Mouse (Mus musculus): ENCODE results near the gene Rbbp5. TPM values are rescaled to one million over a fixed set of nuclear protein-coding genes. Genes with fewer than 3 reads are reported as not detected.

Rbbp5 gene
- total RNA-seq, 2 experiments from 2014 or later, result 16.9 to 20.3 TPM

DNA sequence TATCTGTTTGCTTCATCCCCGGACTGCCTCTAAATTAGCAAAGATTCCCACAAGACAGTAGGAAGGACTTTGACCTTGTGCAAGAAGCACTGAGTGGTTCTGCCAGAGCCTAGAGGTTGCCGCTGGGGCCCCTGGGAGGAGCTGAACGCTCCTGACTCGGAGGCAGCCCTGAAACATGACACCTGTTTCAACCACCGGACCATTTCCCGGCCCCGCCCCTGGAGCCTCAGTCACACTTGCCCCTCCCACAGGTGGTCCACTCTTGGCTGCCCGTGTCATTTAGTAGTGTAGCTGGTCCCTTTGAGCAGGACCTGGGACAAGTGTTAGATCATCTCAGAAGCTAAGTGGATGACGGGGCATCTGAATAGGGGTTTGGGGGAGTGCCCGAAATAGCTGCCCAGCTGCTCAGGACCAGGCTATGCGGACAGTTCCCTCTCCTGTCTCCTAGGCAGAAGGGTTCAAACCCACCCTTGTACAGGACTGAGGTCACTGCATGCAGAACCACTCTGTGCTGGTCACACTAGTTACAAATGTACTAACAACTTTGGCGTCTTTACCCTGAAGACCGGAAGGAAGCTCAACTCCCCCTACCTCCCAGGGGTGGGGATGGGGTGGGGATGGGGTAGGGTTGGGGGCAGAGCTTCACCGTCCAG is 64.1 kb downstream of the Rbbp5 start:
- no peak for DNase-seq (ENCODE audit: low spot score)

DNA sequence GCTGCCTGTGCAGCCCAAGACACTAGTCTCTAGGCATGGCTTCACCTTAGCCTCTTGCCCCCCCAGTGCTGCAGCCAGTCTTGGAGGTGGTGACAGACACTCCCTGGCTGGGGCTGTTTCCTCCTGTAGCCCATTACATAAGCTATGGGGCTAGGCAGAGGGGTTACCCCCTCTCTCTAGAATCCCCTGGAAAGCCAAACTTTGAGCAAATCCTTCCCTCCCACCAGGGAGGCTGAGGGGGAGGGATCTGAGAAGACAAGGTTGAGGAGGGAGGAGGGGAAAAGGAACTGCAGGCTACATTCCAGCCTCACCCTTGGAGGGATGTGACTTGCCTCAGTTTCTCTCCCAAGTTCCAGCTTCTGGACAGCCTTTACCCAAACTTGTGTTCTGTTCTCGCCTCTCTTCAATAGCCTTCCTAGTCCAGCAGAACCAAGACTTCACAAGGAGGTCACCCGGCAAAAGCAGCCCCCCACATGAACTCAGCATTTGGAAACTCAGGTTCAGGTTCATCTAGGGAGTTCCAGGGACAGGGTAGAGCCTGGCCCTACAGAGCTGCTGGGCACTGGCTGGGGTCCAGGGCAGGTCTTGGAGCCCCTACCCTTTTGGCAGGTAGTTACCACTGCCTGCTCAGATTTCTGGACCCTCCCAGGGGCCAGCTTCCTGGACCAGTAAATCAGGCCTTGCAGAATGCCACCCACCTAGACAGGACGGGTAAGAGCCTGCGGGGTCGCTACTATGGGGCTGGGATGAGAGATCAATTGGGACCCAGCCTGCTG is 64.8 kb downstream of the Rbbp5 start:
- DNase-seq (ENCODE audit: low spot score), result no peak

DNA sequence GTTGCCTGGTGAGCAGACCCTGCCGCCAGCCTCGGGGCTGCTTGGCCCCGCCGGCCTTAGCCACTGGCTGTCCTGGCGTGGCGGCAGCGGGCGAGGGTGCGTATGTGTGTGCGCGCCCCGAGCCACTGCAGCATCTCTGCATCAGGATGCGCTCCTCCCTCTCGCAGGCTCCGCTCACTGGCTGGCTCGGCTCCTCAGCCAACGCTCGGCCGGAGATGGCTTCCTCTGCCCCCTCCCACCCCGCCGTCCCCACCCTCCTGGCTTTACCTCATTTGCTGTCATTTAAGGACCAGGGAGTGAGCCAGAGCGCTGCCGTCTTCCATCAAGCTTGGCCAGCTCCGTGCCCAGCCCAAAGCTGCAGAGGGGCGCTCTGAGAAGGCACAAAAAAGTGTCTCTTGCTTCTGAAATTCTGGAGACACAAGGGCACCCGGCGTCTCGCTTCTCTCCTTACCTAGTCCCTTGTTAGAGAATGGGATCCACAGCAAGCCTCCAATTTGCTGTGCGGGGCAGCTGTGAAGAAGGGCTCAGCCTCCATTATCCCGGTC is 65.7 kb downstream of the Rbbp5 start, which contains the start of gene Cntn2:
Cntn2 (minus strand) TSS at position 495 of the 545 bp plus-strand sequence.
- DNase-seq (ENCODE audit: low spot score), result no peak

DNA sequence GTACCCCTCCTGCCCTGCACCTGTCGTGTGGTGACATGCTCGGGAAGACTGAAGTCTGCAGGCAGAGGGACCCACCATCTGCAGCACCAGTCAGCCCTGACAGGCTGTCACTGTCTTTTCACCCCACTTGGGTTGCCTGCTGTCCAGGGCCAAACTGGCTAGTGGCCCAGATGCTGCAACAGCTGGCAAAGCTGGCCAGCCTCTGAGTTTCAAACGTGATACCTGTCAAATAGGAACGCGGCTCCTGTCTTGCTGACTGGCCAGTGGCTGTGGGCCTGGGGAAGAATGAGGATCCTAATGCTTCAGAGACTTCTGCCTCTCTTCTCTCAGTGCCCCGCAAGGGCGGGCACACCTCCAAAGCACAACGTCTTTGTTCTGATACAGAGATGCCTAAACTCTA is 66.6 kb downstream of the Rbbp5 start:
- DNase-seq (ENCODE audit: low spot score), result peak; percentile 41

Other genes with a start within 250 kb of the Rbbp5 start
- gene Gm10188, start 247.6 kb upstream of the Rbbp5 start, total RNA-seq (2021), result not detected
- under 1 TPM; 0.27 to 0.36 TPM for gene Klhdc8a, start 178.7 kb upstream of the Rbbp5 start, total RNA-seq (2021)
- 1 to 10 TPM in 1 of 2 experiments, under 1 TPM in 1; 0.87 to 1.1 TPM for gene Nuak2, start 161.2 kb upstream of the Rbbp5 start, total RNA-seq (2021)
- 10 to 100 TPM; 36.8 to 41.5 TPM for gene Tmcc2, start 86.1 kb upstream of the Rbbp5 start, total RNA-seq (2021)
- gene Dstyk, start 59.8 kb upstream of the Rbbp5 start, total RNA-seq (2021), result 1 to 10 TPM; 9.6 to 9.9 TPM
- gene Tmem81, start 28.9 kb downstream of the Rbbp5 start, total RNA-seq (2021), result 1 to 10 TPM; 1.1 to 1.4 TPM
- gene Cntn2, start 65.9 kb downstream of the Rbbp5 start, total RNA-seq (2021), result under 1 TPM in 1 of 2 experiments, not detected in 1; 0.11 TPM